Mouse (Mus musculus): ENCODE measurements at regions not wholly inside any gene's neighbourhood (a gene's known extent, or its start where the extent isn't known, plus 50 kb on each side); places are given as distances from the start of the nearest gene placed in this dataset.

DNA sequence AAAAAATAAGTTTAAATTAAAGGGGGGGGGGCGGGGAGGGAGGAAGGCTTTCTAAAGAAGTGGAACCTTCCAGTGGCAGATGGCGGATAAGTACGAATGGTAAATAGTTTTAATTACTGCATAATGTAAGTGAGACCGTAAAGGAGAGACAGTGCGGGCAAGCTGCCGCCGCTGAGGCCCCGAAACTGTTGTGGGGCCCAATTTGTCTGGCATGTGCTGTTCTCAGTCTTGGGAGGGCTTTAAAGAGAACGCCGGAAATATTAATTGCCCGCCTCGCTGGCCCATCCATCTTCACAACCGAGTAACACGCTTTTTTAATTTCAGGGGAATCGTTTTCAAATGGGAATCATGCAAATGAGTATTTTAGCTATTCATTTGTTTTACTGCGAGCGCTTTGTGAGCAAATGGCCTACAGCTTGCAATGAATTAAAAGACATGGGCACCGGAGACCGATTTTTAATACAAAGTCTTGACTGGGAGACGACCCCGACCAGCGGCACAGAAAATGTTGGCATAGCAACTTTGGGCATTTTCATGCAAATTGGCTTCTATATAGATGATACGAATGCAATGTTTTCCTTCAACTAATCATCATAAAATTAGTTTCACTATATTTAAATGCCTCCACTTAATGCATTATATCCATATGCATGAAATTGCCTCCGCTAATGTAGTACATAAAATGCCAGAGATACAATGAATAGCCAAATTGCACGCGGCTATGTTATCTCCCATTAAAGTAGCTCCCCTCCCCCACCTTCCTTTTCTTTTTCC, 122.9 kb upstream of the Smad3 start:
- Histone ChIP-seq H3K27me3 (replicated peaks; ENCODE audit: control insufficient read depth, insufficient read depth, low read length) (no peaks in the 10 kb centered on the region), H3K9me3 (ENCODE audit: control insufficient read depth, low read length) (no peaks in the 10 kb centered on the region), H3K4me3 (ENCODE audit: low read length) (0 out of 2 replicates have a peak overlapping the region, but pooled peaks have one; percentile 17), H3K27ac (ENCODE audit: low read length) (no peak overlapping the region), H3K36me3 (ENCODE audit: control insufficient read depth, insufficient read depth, low read length) (no peaks in the 10 kb centered on the region), H3K4me1 (ENCODE audit: control insufficient read depth, insufficient read depth, low read length) (0 out of 2 replicates have a peak, but pooled peaks cover 4% of the 10 kb centered on the region), H3K4me2 (ENCODE audit: low read depth, low read length) (peak overlapping the region; percentile 42), H3K9ac (ENCODE audit: low read depth, low read length) (no peak overlapping the region)
- 31% methylated on average over 26 of the region's 26 CpGs for WGBS
- ATAC-seq, result no peak

DNA sequence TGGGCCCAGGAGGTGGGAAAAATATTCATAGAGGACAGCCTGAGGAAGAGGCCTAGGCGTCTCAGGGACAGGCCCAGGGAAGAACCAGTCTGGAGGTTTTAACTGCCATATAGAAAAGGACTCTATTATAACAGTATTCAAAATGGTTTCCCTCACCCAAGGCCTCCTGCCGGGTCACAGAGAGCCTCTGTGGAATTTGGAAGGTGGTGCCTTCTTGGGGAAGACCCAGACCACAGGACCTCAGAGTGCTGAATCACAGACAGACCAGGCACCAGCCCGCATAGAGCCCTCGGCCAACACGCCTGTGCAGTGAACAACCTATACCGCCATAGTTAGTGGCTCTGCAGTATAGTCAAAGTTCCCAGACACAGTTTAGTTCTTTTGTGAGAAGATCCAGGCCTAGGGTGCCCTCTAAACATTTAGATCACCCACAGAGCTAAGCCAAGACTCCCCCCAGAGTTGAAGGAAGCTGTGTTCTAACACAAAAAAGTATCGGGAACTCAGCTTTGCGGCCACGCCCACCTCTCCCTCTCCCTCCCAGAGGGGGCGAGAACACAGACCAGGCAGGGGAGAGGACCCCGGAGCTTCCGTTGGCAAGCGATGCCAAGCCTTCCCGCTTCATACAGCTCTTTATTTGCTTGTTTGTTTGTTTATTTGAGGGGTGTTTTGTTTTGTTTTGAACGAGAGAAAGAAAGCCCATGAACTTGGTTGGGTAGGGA, 122.1 kb upstream of the Smad3 start:
- Histone ChIP-seq H3K4me2 (ENCODE audit: low read depth, low read length) (peak overlapping the region; percentile 42; the same call in 1 of the 2 replicates), H3K4me3 (ENCODE audit: low read length) (0 out of 2 replicates have a peak overlapping the region, but pooled peaks have one; percentile 17), H3K27ac (ENCODE audit: low read length) (no peak overlapping the region), H3K9me3 (ENCODE audit: control insufficient read depth, low read length) (no peaks in the 10 kb centered on the region), H3K9ac (ENCODE audit: low read depth, low read length) (0 out of 2 replicates have a peak overlapping the region, but pooled peaks have one; percentile 31), H3K27me3 (replicated peaks; ENCODE audit: control insufficient read depth, insufficient read depth, low read length) (no peaks in the 10 kb centered on the region), H3K36me3 (ENCODE audit: control insufficient read depth, insufficient read depth, low read length) (no peaks in the 10 kb centered on the region), H3K4me1 (ENCODE audit: control insufficient read depth, insufficient read depth, low read length) (0 out of 2 replicates have a peak, but pooled peaks cover 4% of the 10 kb centered on the region)
- ATAC-seq, result peak; percentile 36; the same call in 1 of the 2 replicates
- WGBS, result 18% methylated on average over 15 of the region's 15 CpGs

DNA sequence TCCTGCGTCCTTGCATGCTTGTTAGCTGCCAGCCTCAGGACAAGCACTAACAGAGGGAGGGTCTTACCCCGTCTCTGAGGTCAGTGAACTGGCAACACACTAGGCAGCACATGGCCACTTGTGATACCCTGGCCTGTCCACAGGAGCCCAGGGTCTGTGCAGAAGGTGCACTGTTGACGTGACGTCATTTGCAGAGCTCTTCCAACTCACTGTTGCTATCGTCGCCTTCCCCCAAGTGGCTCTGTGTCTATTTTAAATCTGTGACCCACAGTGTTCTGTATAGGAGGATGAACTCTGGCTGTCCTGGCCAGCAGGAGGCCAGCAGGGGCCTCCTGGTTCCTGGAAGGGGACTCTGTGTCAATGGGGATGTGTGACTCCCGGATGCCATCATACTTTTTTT, 120.1 kb upstream of the Smad3 start:
- 75% methylated on average over 7 of the region's 7 CpGs for WGBS
- H3K27ac ChIP-seq (ENCODE audit: low read length), result no peak overlapping the region
- H3K36me3 ChIP-seq (ENCODE audit: control insufficient read depth, insufficient read depth, low read length), result no peaks in the 10 kb centered on the region
- ATAC-seq, result no peak
- no peaks in the 10 kb centered on the region for H3K27me3 ChIP-seq (replicated peaks; ENCODE audit: control insufficient read depth, insufficient read depth, low read length)
- H3K4me3 ChIP-seq (ENCODE audit: low read length), result no peak overlapping the region
- no peak overlapping the region for H3K4me2 ChIP-seq (ENCODE audit: low read depth, low read length)
- no peaks in the 10 kb centered on the region for H3K9me3 ChIP-seq (ENCODE audit: control insufficient read depth, low read length)
- 0 out of 2 replicates have a peak, but pooled peaks cover 4% of the 10 kb centered on the region for H3K4me1 ChIP-seq (ENCODE audit: control insufficient read depth, insufficient read depth, low read length)
- no peak overlapping the region for H3K9ac ChIP-seq (ENCODE audit: low read depth, low read length)

DNA sequence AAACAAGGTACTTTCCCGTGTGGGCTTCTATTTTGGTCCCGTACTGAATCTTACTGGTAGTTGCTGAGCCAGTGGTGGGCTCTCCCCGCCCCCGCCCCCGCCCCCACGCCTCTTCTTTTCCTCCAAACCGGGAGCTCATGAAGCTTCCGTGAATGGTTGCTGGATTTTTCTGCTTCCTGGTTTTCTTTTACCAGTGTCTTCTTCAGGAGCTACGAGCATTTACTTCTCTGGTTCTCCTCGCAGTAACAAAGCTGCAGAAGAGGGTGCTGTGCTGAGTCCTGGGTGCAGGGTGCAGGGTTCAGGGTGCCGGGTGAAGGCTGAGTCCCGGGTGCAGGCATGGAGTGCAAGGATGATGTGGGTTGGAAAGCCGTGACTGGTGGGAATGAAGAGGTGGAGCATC, 119.1 kb upstream of the Smad3 start:
- Histone ChIP-seq H3K9me3 (ENCODE audit: control insufficient read depth, low read length) (no peaks in the 10 kb centered on the region), H3K4me2 (ENCODE audit: low read depth, low read length) (peak overlapping the region; percentile 13), H3K9ac (ENCODE audit: low read depth, low read length) (peak overlapping the region; percentile 14; the same call in 1 of the 2 replicates), H3K27ac (ENCODE audit: low read length) (no peak overlapping the region), H3K27me3 (replicated peaks; ENCODE audit: control insufficient read depth, insufficient read depth, low read length) (no peaks in the 10 kb centered on the region), H3K4me3 (ENCODE audit: low read length) (peak overlapping the region; percentile 5; the same call in 1 of the 2 replicates), H3K4me1 (ENCODE audit: control insufficient read depth, insufficient read depth, low read length) (0 out of 2 replicates have a peak, but pooled peaks cover 4% of the 10 kb centered on the region), H3K36me3 (ENCODE audit: control insufficient read depth, insufficient read depth, low read length) (no peaks in the 10 kb centered on the region)
- WGBS, result 23% methylated on average over 13 of the region's 13 CpGs
- no peak for ATAC-seq

DNA sequence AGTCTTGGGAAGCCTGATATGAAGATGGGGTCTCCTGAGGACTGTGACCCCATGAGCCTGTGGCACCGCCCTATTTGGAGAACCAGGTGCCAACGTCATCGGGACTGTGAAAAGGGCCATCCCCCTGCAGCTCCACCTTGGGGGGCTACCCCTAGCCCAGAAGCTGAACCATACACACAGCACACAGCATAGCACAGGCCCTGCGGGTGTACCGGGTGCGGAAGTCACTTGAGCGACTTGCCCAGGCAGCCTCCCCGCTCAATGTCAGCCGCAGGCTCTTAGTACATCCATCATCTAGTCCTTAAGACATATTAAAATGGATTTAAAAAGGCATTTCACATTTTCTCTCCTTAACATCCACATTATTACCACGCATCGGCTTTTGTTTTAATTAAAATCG, 118.2 kb upstream of the Smad3 start:
- Histone ChIP-seq H3K27me3 (replicated peaks; ENCODE audit: control insufficient read depth, insufficient read depth, low read length) (no peaks in the 10 kb centered on the region), H3K4me1 (ENCODE audit: control insufficient read depth, insufficient read depth, low read length) (0 out of 2 replicates have a peak, but pooled peaks cover 4% of the 10 kb centered on the region), H3K9ac (ENCODE audit: low read depth, low read length) (no peak overlapping the region), H3K9me3 (ENCODE audit: control insufficient read depth, low read length) (no peaks in the 10 kb centered on the region), H3K27ac (ENCODE audit: low read length) (no peak overlapping the region), H3K36me3 (ENCODE audit: control insufficient read depth, insufficient read depth, low read length) (no peaks in the 10 kb centered on the region), H3K4me3 (ENCODE audit: low read length) (no peak overlapping the region), H3K4me2 (ENCODE audit: low read depth, low read length) (no peak overlapping the region)
- WGBS, result 89% methylated on average over 12 of the region's 12 CpGs
- ATAC-seq, result no peak

DNA sequence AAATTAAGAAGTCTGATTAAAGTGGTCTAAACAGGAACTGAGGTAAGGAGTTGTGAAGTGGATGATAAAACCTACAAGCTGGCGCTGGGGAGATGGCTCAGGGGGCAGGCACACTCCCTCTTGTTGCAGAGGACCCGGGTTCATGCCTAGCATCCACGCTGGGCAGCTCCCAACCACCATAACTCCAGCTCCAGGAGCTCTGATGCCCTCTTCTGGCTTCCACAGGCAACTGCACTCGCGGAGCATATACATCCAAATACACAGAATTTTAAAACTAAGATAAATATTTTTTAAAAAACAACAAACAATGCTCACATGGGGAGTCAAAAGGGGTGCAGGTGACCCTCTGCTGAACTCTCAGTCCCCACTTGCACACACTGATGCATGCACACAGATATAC, 117.4 kb upstream of the Smad3 start:
- H3K27ac ChIP-seq (ENCODE audit: low read length), result no peak overlapping the region
- no peaks in the 10 kb centered on the region for H3K36me3 ChIP-seq (ENCODE audit: control insufficient read depth, insufficient read depth, low read length)
- 0 out of 2 replicates have a peak, but pooled peaks cover 3% of the 10 kb centered on the region for H3K9me3 ChIP-seq (ENCODE audit: control insufficient read depth, low read length)
- H3K9ac ChIP-seq (ENCODE audit: low read depth, low read length), result no peak overlapping the region
- H3K4me2 ChIP-seq (ENCODE audit: low read depth, low read length), result no peak overlapping the region
- no peak overlapping the region for H3K4me3 ChIP-seq (ENCODE audit: low read length)
- no peak for ATAC-seq
- H3K4me1 ChIP-seq (ENCODE audit: control insufficient read depth, insufficient read depth, low read length), result 0 out of 2 replicates have a peak, but pooled peaks cover 2% of the 10 kb centered on the region
- 89% methylated on average over 5 of the region's 5 CpGs for WGBS
- no peaks in the 10 kb centered on the region for H3K27me3 ChIP-seq (replicated peaks; ENCODE audit: control insufficient read depth, insufficient read depth, low read length)

DNA sequence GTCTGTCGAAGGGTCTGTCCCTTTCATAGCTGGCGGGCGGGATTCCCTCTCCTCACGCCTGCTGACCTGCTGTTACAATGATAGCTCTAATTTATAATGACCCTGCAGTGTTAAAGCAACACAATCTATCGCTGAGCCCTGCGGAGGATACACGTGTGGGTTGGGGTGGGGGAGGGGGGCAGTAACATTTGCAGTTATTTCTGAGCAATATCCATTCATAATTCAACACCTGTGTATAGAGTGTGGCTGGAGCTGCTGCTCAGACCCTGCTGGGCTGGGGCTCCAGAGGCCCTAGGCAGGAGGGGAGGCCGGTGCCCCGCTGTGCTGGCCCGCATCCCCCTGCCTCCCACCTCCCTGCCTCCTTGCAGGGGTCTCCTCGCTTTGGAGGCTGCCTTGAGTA, 106.6 kb upstream of the Smad3 start:
- H3K27me3 ChIP-seq (replicated peaks; ENCODE audit: control insufficient read depth, insufficient read depth, low read length), result no peaks in the 10 kb centered on the region
- H3K36me3 ChIP-seq (ENCODE audit: control insufficient read depth, insufficient read depth, low read length), result no peaks in the 10 kb centered on the region
- H3K4me3 ChIP-seq (ENCODE audit: low read length), result no peak overlapping the region
- H3K4me1 ChIP-seq (ENCODE audit: control insufficient read depth, insufficient read depth, low read length), result no peaks in the 10 kb centered on the region
- H3K9me3 ChIP-seq (ENCODE audit: control insufficient read depth, low read length), result 0 out of 2 replicates have a peak, but pooled peaks cover 2% of the 10 kb centered on the region
- ATAC-seq, result no peak
- 51% methylated on average over 11 of the region's 11 CpGs for WGBS
- H3K9ac ChIP-seq (ENCODE audit: low read depth, low read length), result no peak overlapping the region
- no peak overlapping the region for H3K4me2 ChIP-seq (ENCODE audit: low read depth, low read length)
- no peak overlapping the region for H3K27ac ChIP-seq (ENCODE audit: low read length)

DNA sequence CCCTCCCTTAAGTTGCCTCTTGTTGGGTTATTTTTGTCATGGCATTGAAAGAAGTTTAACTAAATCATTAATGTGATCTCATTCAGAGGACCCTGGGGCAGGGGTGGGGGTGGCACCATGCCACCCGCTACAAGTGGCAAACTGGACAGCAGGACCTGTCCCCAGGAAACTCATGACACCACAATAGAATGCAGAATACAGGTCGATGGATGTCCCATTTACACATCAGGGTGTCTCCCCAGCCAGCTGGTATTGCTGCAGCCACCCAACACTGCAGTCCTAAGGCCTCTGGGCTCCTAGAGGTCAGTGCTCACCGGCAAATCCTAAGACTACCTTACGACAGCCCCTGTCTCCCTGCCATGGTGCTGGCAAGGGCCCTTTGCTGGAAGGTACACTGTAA, 105.5 kb upstream of the Smad3 start:
- H3K36me3 ChIP-seq (ENCODE audit: control insufficient read depth, insufficient read depth, low read length), result no peaks in the 10 kb centered on the region
- no peaks in the 10 kb centered on the region for H3K27me3 ChIP-seq (replicated peaks; ENCODE audit: control insufficient read depth, insufficient read depth, low read length)
- H3K9me3 ChIP-seq (ENCODE audit: control insufficient read depth, low read length), result no peaks in the 10 kb centered on the region
- no peaks in the 10 kb centered on the region for H3K4me1 ChIP-seq (ENCODE audit: control insufficient read depth, insufficient read depth, low read length)
- H3K9ac ChIP-seq (ENCODE audit: low read depth, low read length), result no peak overlapping the region
- no peak for ATAC-seq
- no peak overlapping the region for H3K4me2 ChIP-seq (ENCODE audit: low read depth, low read length)
- WGBS, result 77% methylated on average over 4 of the region's 4 CpGs
- H3K4me3 ChIP-seq (ENCODE audit: low read length), result no peak overlapping the region
- no peak overlapping the region for H3K27ac ChIP-seq (ENCODE audit: low read length)

DNA sequence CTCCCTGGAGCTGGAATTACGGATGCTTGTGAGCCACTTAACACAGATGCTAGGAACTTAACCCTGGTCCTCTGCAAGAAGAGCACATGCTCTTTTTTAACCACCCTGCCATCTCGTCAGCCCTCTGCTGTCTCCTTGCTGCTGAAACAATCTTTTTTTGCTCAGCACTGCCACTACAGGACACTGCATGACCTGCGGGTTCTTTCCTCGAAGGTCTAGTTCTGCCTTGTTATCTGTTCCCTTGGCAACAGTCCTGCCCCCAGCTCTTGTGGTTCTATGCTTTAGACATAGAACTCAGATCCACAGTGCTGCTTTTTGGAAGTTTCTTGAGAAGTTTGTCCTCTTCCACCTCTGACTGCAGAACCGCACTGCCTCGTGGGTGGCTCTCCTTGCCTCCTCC, 104.6 kb upstream of the Smad3 start:
- H3K27me3 ChIP-seq (replicated peaks; ENCODE audit: control insufficient read depth, insufficient read depth, low read length), result no peaks in the 10 kb centered on the region
- H3K4me1 ChIP-seq (ENCODE audit: control insufficient read depth, insufficient read depth, low read length), result no peaks in the 10 kb centered on the region
- H3K9ac ChIP-seq (ENCODE audit: low read depth, low read length), result no peak overlapping the region
- no peak overlapping the region for H3K27ac ChIP-seq (ENCODE audit: low read length)
- H3K4me2 ChIP-seq (ENCODE audit: low read depth, low read length), result no peak overlapping the region
- no peaks in the 10 kb centered on the region for H3K9me3 ChIP-seq (ENCODE audit: control insufficient read depth, low read length)
- 37% methylated on average over 6 of the region's 6 CpGs for WGBS
- H3K4me3 ChIP-seq (ENCODE audit: low read length), result no peak overlapping the region
- ATAC-seq, result peak; percentile 42; the same call in 1 of the 2 replicates
- no peaks in the 10 kb centered on the region for H3K36me3 ChIP-seq (ENCODE audit: control insufficient read depth, insufficient read depth, low read length)

All from intestine, embryonic 16.5 days (tissue).